Mouse (Mus musculus): ENCODE measurements around the gene Prkce. TPM values are rescaled to one million over a fixed set of nuclear protein-coding genes. Genes with fewer than 3 reads are reported as not detected.

Prkce gene
- polyA plus RNA-seq, 1 experiment = 1.9 TPM

- Histone ChIP-seq H3K36me3 (ENCODE audit: control insufficient read depth, insufficient read depth) (no peaks in the 10 kb centered on the region), H3K4me3 (no peak overlapping the region), H3ac (ENCODE audit: control insufficient read depth, insufficient read length) (no peak overlapping the region), H3K27me3 (ENCODE audit: control insufficient read depth, insufficient read depth, insufficient read length) (no peaks in the 10 kb centered on the region), H3K4me2 (ENCODE audit: low read depth) (no peak overlapping the region), H3K79me2 (ENCODE audit: control insufficient read depth, insufficient read depth) (no peaks in the 10 kb centered on the region)
- TF ChIP-seq TCF3 (IDR thresholded peaks at IDR 0.05; ENCODE audit: insufficient read length, low read depth) (no peak), MYOD1 (IDR thresholded peaks at IDR 0.05; ENCODE audit: control insufficient read depth in 1 of 3, insufficient read length in 2 of 3, low read depth in 2 of 3) (no peak), MYOG (IDR thresholded peaks at IDR 0.05; ENCODE audit: control insufficient read depth in 1 of 3, insufficient read depth in 1 of 3, insufficient read length in 2 of 3, low read depth in 2 of 3) (no peak), MAX (IDR thresholded peaks at IDR 0.05; ENCODE audit: low read depth) (no peak), CEBPB (IDR thresholded peaks at IDR 0.05; ENCODE audit: insufficient read depth, poor library complexity, severe bottlenecking) (no peak), POLR2A (IDR thresholded peaks at IDR 0.05; ENCODE audit: insufficient read length, low read depth) (no peak), TCF12 (IDR thresholded peaks at IDR 0.05; ENCODE audit: insufficient read depth, poor library complexity, severe bottlenecking) (no peak)
Observed at GRCm38 (mm10) chr17:86551995-86552394, 384.4 kb downstream of the Prkce start.

DNA sequence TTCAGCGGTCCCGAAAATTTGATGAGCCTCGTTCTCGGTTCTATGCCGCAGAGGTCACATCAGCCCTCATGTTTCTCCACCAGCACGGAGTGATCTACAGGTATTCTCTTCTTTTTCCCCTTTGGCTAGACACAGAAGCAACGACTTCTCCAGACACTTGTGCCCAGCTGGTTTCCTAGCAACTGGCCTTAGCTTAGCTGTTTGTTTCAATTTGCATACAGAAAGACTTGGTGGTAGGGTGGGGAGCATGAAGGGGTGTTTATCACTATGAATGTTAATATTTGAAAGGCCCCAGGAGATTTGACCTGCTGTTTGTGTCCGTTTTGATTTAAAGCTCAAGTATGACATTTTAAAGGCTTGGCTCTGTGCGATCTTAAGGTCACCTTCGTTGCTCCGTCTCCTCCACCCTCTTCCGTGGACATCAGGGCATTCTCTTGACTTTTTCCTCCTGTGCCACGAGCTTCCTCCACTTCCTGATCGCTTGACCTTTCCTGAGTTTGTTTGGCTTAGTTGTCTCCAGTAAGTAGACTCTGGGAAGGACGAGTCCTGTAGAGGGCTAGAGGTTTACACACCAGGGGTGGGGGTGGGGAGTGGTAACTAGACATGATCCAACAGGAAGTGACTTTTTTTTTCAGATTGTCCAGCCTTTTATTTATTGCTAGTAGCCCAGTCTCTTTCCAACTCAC lies 391.8 kb downstream of the Prkce start:
- Histone ChIP-seq H3ac (ENCODE audit: control insufficient read depth, insufficient read length) (no peak overlapping the region), H3K36me3 (ENCODE audit: control insufficient read depth, insufficient read depth) (no peaks in the 10 kb centered on the region), H3K27me3 (ENCODE audit: control insufficient read depth, insufficient read depth, insufficient read length) (no peaks in the 10 kb centered on the region), H3K4me3 (no peak overlapping the region), H3K4me2 (ENCODE audit: low read depth) (no peak overlapping the region), H3K79me2 (ENCODE audit: control insufficient read depth, insufficient read depth) (no peaks in the 10 kb centered on the region)
- TF ChIP-seq MAX (IDR thresholded peaks at IDR 0.05; ENCODE audit: low read depth) (no peak), POLR2A (IDR thresholded peaks at IDR 0.05; ENCODE audit: insufficient read length, low read depth) (no peak), TCF12 (IDR thresholded peaks at IDR 0.05; ENCODE audit: insufficient read depth, poor library complexity, severe bottlenecking) (no peak), CEBPB (IDR thresholded peaks at IDR 0.05; ENCODE audit: insufficient read depth, poor library complexity, severe bottlenecking) (no peak), REST (IDR thresholded peaks at IDR 0.05; ENCODE audit: insufficient read depth, insufficient read length) (no peak), USF1 (IDR thresholded peaks at IDR 0.05; ENCODE audit: low read depth) (no peak), TCF3 (IDR thresholded peaks at IDR 0.05; ENCODE audit: insufficient read length, low read depth) (no peak), POLR2AphosphoS2 (IDR thresholded peaks at IDR 0.05; ENCODE audit: insufficient read length, low read depth) (no peak), SRF (IDR thresholded peaks at IDR 0.05; ENCODE audit: control insufficient read depth, insufficient read length, low read depth) (no peak), E2F4 (IDR thresholded peaks at IDR 0.05; ENCODE audit: insufficient read depth) (no peak), MYOD1 (IDR thresholded peaks at IDR 0.05; ENCODE audit: control insufficient read depth in 1 of 3, insufficient read length in 2 of 3, low read depth in 2 of 3) (no peak), MYOG (IDR thresholded peaks at IDR 0.05; ENCODE audit: control insufficient read depth in 1 of 3, insufficient read depth in 1 of 3, insufficient read length in 2 of 3, low read depth in 2 of 3) (no peak)

DNA sequence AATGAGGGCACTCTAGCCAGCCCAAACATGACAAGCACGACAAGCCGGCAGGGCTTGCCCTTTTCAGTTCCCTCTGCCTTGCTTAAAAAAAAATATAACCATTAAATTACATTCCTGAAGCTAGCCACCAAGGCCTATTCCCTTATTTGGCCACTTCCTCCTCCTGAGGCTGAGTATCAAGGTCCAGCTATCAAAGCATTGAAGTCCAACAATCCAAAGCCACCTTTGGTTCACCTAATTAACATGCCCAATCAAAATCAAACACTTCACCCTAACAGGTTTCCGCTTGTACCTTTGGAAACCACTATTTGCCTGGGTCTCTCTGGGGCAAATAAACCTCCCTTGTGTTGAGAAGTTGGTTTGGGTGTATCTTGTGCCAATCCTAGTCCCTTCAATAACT lies 392.9 kb downstream of the Prkce start:
- Histone ChIP-seq H3K4me3 (no peak overlapping the region), H3ac (ENCODE audit: control insufficient read depth, insufficient read length) (no peak overlapping the region), H3K36me3 (ENCODE audit: control insufficient read depth, insufficient read depth) (no peaks in the 10 kb centered on the region), H3K4me2 (ENCODE audit: low read depth) (no peak overlapping the region), H3K27me3 (ENCODE audit: control insufficient read depth, insufficient read depth, insufficient read length) (no peaks in the 10 kb centered on the region), H3K79me2 (ENCODE audit: control insufficient read depth, insufficient read depth) (no peaks in the 10 kb centered on the region)
- no peak for TF ChIP-seq SRF (IDR thresholded peaks at IDR 0.05; ENCODE audit: control insufficient read depth, insufficient read length, low read depth)
- no peak for TF ChIP-seq CEBPB (IDR thresholded peaks at IDR 0.05; ENCODE audit: insufficient read depth, poor library complexity, severe bottlenecking)
- no peak for TF ChIP-seq MYOD1 (IDR thresholded peaks at IDR 0.05; ENCODE audit: control insufficient read depth in 1 of 3, insufficient read length in 2 of 3, low read depth in 2 of 3)
- no peak for TF ChIP-seq POLR2AphosphoS2 (IDR thresholded peaks at IDR 0.05; ENCODE audit: insufficient read length, low read depth)
- no peak for TF ChIP-seq REST (IDR thresholded peaks at IDR 0.05; ENCODE audit: insufficient read depth, insufficient read length)
- no peak for TF ChIP-seq MYOG (IDR thresholded peaks at IDR 0.05; ENCODE audit: control insufficient read depth in 1 of 3, insufficient read depth in 1 of 3, insufficient read length in 2 of 3, low read depth in 2 of 3)
- no peak for TF ChIP-seq USF1 (IDR thresholded peaks at IDR 0.05; ENCODE audit: low read depth)
- TF ChIP-seq MAX (IDR thresholded peaks at IDR 0.05; ENCODE audit: low read depth) = no peak
- no peak for TF ChIP-seq E2F4 (IDR thresholded peaks at IDR 0.05; ENCODE audit: insufficient read depth)
- TF ChIP-seq POLR2A (IDR thresholded peaks at IDR 0.05; ENCODE audit: insufficient read length, low read depth) = no peak
- no peak for TF ChIP-seq TCF3 (IDR thresholded peaks at IDR 0.05; ENCODE audit: insufficient read length, low read depth)
- TF ChIP-seq TCF12 (IDR thresholded peaks at IDR 0.05; ENCODE audit: insufficient read depth, poor library complexity, severe bottlenecking) = no peak

GRCm38 (mm10) chr17:86570491-86570890 lies 402.9 kb downstream of the Prkce start:
- H3K36me3 ChIP-seq (ENCODE audit: control insufficient read depth, insufficient read depth) = no peaks in the 10 kb centered on the region
- H3K4me3 ChIP-seq = no peak overlapping the region
- H3K4me2 ChIP-seq (ENCODE audit: low read depth) = no peak overlapping the region
- no peak overlapping the region for H3ac ChIP-seq (ENCODE audit: control insufficient read depth, insufficient read length)
- no peaks in the 10 kb centered on the region for H3K79me2 ChIP-seq (ENCODE audit: control insufficient read depth, insufficient read depth)
- no peaks in the 10 kb centered on the region for H3K27me3 ChIP-seq (ENCODE audit: control insufficient read depth, insufficient read depth, insufficient read length)
- TF ChIP-seq USF1 (IDR thresholded peaks at IDR 0.05; ENCODE audit: low read depth) (no peak), POLR2A (IDR thresholded peaks at IDR 0.05; ENCODE audit: insufficient read length, low read depth) (no peak), MAX (IDR thresholded peaks at IDR 0.05; ENCODE audit: low read depth) (no peak), TCF3 (IDR thresholded peaks at IDR 0.05; ENCODE audit: insufficient read length, low read depth) (no peak), MYOD1 (IDR thresholded peaks at IDR 0.05; ENCODE audit: control insufficient read depth in 1 of 3, insufficient read length in 2 of 3, low read depth in 2 of 3) (no peak), CEBPB (IDR thresholded peaks at IDR 0.05; ENCODE audit: insufficient read depth, poor library complexity, severe bottlenecking) (no peak), MYOG (IDR thresholded peaks at IDR 0.05; ENCODE audit: control insufficient read depth in 1 of 3, insufficient read depth in 1 of 3, insufficient read length in 2 of 3, low read depth in 2 of 3) (no peak), E2F4 (IDR thresholded peaks at IDR 0.05; ENCODE audit: insufficient read depth) (no peak), POLR2AphosphoS2 (IDR thresholded peaks at IDR 0.05; ENCODE audit: insufficient read length, low read depth) (no peak), TCF12 (IDR thresholded peaks at IDR 0.05; ENCODE audit: insufficient read depth, poor library complexity, severe bottlenecking) (no peak), SRF (IDR thresholded peaks at IDR 0.05; ENCODE audit: control insufficient read depth, insufficient read length, low read depth) (no peak), REST (IDR thresholded peaks at IDR 0.05; ENCODE audit: insufficient read depth, insufficient read length) (no peak)
